Mouse (Mus musculus) adipocyte (in vitro differentiated cells): Measurements from ENCODE around the gene Ppt2.

ENCODE experiments used
- DNase-seq: peaks from one replicate; pipeline ENCODE4 v3.0.0-alpha.2; 2016; ENCODE audit warnings: low spot score

Ppt2 gene

DNA sequence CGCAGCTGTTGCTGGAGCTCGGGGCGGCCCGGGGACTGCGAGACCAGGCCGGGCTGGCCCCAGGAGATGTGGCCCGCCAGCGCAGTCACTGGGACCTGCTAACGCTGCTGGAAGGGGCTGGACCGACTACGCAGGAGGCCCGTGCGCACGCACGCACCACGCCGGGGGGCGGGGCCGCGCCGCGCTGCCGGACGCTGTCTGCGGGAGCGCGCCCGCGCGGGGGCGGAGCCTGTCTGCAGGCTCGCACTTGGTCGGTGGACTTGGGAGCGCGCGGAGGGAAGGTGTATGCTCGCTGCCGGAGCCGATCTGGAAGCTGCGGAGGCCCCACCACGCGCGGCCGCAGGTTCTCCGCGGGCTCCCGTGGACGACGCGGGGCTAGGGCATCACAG lies 40.9 kb downstream of the Ppt2 start:
- DNase-seq: peak; percentile 92

DNA sequence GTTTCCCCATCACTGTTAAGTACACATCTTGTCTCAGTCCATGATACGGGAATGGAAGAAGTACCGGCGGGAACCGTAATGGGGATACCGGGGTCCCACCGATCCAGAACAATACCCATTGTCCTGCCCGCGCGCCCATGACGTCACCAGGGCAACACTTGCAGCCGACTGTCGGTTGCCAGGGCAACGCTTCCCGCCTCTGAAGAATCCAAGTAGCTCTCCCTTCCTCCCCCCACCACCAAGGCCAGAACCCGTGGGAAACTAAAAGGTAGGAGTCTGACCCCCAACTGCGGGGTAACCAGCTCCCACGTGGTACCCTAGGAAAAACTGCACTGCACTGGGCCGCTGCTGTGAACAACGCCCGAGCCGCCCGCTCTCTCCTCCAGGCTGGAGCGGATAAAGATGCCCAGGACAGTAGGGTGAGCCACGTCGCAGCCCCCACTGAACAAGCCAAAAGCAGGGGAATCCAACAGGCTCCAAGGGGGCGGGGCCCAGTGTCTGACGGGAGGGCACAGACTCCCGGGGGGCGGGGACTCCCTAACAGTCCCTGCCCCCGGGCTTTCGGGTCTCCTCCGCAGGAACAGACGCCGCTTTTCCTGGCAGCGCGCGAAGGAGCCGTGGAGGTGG lies 41.4 kb downstream of the Ppt2 start:
- peak; percentile 55 for DNase-seq

GRCm38 (mm10) chr17:34585877-34586771 lies 42.2 kb downstream of the Ppt2 start:
- no peak for DNase-seq

DNA sequence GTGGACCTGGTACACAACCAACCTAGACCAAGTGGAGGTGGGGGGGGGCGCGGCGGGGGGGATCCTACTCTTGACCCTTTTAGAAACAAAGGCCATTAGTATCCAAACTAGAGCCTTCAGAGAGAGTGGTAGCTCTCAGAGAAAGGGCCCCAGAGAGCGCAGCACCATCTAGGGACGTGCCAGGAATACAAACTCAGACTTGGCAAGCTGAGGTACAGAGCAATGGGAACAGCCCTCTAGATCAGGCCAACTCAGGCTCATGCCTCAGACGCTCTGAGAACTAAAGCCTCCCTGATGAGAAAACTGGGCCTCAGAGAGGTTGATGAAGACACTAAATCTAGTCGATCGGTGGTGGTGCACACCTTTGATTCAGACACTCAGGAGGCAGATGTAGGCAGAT lies 43.2 kb downstream of the Ppt2 start:
- no peak for DNase-seq

DNA sequence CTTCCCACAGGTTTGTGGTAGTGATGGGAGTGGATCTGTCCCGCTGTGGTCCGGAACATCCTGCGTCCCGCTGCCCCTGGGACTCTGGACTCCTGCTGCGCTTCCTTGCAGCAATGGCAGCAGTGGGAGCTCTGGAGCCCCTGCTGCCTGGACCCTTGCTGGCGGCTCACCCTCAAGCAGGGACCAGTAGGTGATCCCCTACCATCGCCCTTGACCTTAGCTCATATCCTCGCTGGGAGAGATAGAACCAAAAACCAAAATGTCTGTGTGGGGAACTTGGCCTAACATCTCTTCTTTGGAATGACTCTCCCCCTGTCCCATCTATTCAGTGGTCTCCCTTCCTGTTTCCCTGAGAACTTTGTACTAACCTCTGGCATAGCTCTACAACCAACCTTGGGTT lies 44.5 kb downstream of the Ppt2 start:
- no peak for DNase-seq

- no peak for DNase-seq
These were observed 44.9 kb downstream of the Ppt2 start for GRCm38 (mm10) chr17:34583397-34583796.

DNA sequence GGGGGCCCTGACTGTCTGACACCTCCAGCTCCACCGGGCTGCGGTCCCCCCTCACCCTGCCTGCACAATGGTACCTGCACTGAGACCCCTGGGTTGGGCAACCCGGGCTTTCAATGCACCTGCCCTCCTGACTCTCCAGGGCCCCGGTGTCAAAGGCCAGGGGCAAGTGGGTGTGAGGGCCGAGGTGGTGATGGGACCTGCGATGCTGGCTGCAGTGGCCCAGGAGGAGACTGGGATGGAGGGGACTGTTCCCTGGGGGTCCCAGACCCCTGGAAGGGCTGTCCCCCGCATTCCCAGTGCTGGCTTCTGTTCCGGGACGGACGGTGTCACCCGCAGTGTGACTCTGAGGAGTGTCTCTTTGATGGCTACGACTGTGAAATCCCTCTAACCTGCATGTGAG lies 45.8 kb downstream of the Ppt2 start:
- no peak for DNase-seq

DNA sequence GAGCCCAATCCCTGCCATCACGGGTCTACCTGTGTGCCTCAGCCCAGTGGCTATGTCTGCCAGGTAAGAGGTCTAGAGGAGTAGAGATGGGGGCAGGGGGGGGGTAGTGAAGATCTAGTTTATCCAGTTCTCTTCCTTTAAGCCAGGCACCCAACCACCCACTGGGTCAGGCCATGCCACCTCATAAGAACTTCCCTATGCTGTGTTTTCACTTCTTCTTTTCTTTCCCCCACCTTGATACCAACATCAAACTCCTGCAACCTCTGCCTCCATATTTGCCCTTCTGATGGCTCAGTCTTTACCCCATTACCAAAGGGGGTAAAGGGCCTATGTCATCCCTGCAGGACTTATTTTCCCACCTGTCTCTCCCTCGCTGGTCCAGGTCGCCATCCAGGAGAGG lies 50.2 kb downstream of the Ppt2 start:
- no peak for DNase-seq

DNA sequence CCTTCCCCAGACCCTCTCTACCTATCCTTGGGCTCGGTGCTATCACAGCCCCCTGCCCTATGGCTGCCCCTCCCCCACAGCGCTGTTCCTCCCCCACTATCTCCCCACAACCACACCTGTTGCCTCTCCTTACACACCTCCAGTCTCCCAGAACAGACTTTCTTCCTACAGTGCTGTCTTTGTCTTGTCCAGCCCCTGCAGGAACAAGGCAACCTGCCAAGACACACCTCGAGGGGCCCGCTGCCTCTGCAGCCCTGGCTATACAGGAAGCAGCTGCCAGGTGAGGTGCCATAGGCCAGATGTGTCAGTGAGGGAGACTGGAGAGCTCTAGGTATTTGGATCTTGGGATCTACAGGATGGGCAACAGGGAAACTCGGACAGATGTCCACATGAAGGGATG lies 51.7 kb downstream of the Ppt2 start:
- no peak for DNase-seq

GRCm38 (mm10) chr17:34572361-34572760 lies 55.9 kb downstream of the Ppt2 start:
- no peak for DNase-seq

DNA sequence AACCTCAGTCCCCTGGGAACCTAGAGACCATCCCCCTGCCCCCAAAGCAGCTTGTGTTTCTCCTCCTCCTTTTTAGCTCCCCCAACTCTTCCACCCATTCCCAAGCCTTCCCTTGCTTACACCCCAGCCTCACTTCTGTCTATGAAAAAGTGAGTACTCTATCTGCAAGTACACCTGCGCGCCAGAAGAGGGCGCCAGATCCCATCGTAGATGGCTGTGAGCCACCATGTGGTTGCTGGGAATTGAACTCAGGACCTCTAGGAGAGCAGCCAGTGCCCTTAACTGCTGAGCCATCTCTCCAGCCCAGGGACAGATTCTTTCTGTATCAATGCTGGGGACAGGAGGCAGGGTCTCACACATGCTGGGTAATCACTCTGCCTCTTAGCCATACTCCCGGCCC lies 56.4 kb downstream of the Ppt2 start:
- no peak for DNase-seq

GRCm38 (mm10) chr17:34569919-34570318 lies 58.4 kb downstream of the Ppt2 start:
- DNase-seq: no peak

DNA sequence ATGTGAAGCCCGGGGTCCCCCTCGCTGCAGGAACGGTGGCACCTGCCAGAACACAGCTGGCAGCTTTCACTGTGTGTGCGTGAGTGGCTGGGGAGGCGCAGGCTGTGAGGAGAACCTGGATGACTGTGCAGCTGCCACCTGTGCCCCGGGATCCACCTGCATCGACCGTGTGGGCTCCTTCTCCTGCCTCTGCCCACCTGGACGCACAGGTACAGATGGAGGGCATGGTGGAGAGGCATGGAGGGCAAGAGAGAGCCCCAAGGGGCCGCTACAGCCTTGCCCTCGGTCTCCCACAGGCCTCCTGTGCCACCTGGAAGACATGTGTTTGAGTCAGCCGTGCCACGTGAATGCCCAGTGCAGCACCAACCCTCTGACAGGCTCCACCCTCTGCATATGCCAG lies 59.9 kb downstream of the Ppt2 start:
- DNase-seq: no peak

GRCm38 (mm10) chr17:34567311-34567710 lies 61.0 kb downstream of the Ppt2 start:
- DNase-seq: no peak
